Mouse (Mus musculus) hindbrain, postnatal 0 days (tissue): ENCODE measurements around the gene Olfr815. TPM values are rescaled to one million over a fixed set of nuclear protein-coding genes. Genes with fewer than 3 reads are reported as not detected.
"Not testable (repeated sequence)": the region's sequence is repeated elsewhere in the genome, so short reads cannot be mapped to it uniquely, and the experiment has no call there.

Experiments used
- ATAC-seq: fragments of 200-750 bp; cut with Nextera tagmentation; 2 replicates; pipeline ENCODE4 v1.8.0; 2017; ENCODE audit warnings: mild to moderate bottlenecking, moderate TSS enrichment, moderate library complexity
- DNase-seq: peaks from one replicate; pipeline ENCODE4 v3.0.0-alpha.2; 2015; ENCODE audit warnings: low spot score
- H3K27ac ChIP-seq: fragments of 300-500 bp; sonication (generic); 2 replicates; pipeline ENCODE4 v1.5.1; 2014; ENCODE audit warnings: mild to moderate bottlenecking
- H3K27me3 ChIP-seq: fragments of 300-500 bp; sonication (generic); 2 replicates; pipeline ENCODE4 v1.6.1; 2014; ENCODE audit warnings: low read length, mixed read lengths; ENCODE audit not compliant: insufficient read depth
- H3K36me3 ChIP-seq: fragments of 300-500 bp; sonication (generic); 2 replicates; pipeline ENCODE4 v1.6.1; 2014; ENCODE audit warnings: low read length, mixed read lengths; ENCODE audit not compliant: insufficient read depth
- H3K4me1 ChIP-seq: fragments of 300-500 bp; sonication (generic); 2 replicates; pipeline ENCODE4 v1.6.1; 2014; ENCODE audit warnings: antibody characterized with exemption, low read length, mixed read lengths; ENCODE audit not compliant: insufficient read depth
- H3K4me2 ChIP-seq: fragments of 300-500 bp; sonication (generic); 2 replicates; pipeline ENCODE4 v1.6.1; 2014; ENCODE audit warnings: low read depth, mild to moderate bottlenecking, low read length, moderate library complexity, mixed read lengths
- H3K4me3 ChIP-seq: fragments of 300-500 bp; sonication (generic); 2 replicates; pipeline ENCODE4 v1.5.1; 2014; ENCODE audit warnings: low read length
- H3K9ac ChIP-seq: fragments of 300-500 bp; sonication (generic); replicated peaks from 2 replicates; pipeline ENCODE4 v1.6.1; 2014; ENCODE audit warnings: mild to moderate bottlenecking, low read length, moderate library complexity, mixed read lengths
- H3K9me3 ChIP-seq: fragments of 300-500 bp; sonication (generic); 2 replicates; pipeline ENCODE4 v1.6.1; 2016; ENCODE audit warnings: low read length, mixed read lengths
- CTCF ChIP-seq: IDR thresholded peaks from 2 replicates; pipeline ENCODE4 v1.5.1; 2016; ENCODE audit warnings: antibody characterized with exemption, control low read depth, low read depth
- WGBS: fragments of 180-500 bp; shearing (Covaris S2); extraction: QIAGEN DNeasy Blood & Tissue Kit; methylation state at CpG from one replicate; pipeline ENCODE4 v1.1.7; 2014; 5-methylcytosine and 5-hydroxymethylcytosine counted together
- polyA plus RNA-seq: library from polyadenylated mRNA; unstranded; fragments of >200 nt; fragmentation: Nextera tagmentation; extraction: Ambion mirVana; gene quantifications from 2 replicates; pipeline ENCODE4 v1.2.1, GENCODE M21; 2015
- total RNA-seq: library from RNA; depleted of rRNA; stranded (reverse); fragments of >200 nt; gene quantifications from 2 replicates; pipeline ENCODE4 v1.2.3, GENCODE M21; 2014; rRNA removed

Gene Olfr815
- not detected in 2 replicates for total RNA-seq
- polyA plus RNA-seq: not detected in 2 replicates

- H3K9ac ChIP-seq, H3K27me3 ChIP-seq, DNase-seq, ATAC-seq, H3K4me3 ChIP-seq, H3K36me3 ChIP-seq, H3K4me1 ChIP-seq, H3K27ac ChIP-seq, H3K4me2 ChIP-seq, H3K9me3 ChIP-seq: not testable (repeated sequence)
- no CpG with 5 or more reads among the region's 1 CpGs for WGBS
These were observed at the start of gene Olfr815 for GRCm38 (mm10) chr10:129905767-129906166. Gene Olfr815 (minus strand): TSS chr10:129905867.

GRCm38 (mm10) chr10:129949000-129949399 lies 43.3 kb upstream of the Olfr815 start, which contains the start of gene Olfr818:
Gene Olfr818 (minus strand): TSS chr10:129949100.
- no peak for ATAC-seq
- 92% methylated on average over 2 of the region's 2 CpGs for WGBS

GRCm38 (mm10) chr10:129915497-129915896 lies 9.8 kb upstream of the Olfr815 start, which contains the start of gene Olfr816:
Gene Olfr816 (minus strand): TSS chr10:129915597.
- Histone ChIP-seq H3K27ac (no peak within 1 kb of the TSS), H3K27me3 (no peaks in the 10 kb centered on the region), H3K4me2 (no peak within 1 kb of the TSS), H3K9ac (no peak within 1 kb of the TSS), H3K4me1 (no peaks in the 10 kb centered on the region), H3K36me3 (no peaks in the 10 kb centered on the region), H3K9me3 (no peaks in the 10 kb centered on the region), H3K4me3 (no peak within 1 kb of the TSS)
- ATAC-seq (no peak), DNase-seq (no peak)
- no peak for TF ChIP-seq CTCF
- 71% methylated on average over 1 of the region's 1 CpGs for WGBS

More at GRCm38 (mm10) chr10:129949000-129949399, 43.3 kb upstream of the Olfr815 start, which contains the start of gene Olfr818:
- no peak for TF ChIP-seq CTCF
- Histone ChIP-seq H3K9ac (no peak within 1 kb of the TSS), H3K36me3 (no peaks in the 10 kb centered on the region), H3K27ac (no peak within 1 kb of the TSS), H3K27me3 (no peaks in the 10 kb centered on the region), H3K4me2 (no peak within 1 kb of the TSS), H3K4me3 (no peak within 1 kb of the TSS), H3K9me3 (no peaks in the 10 kb centered on the region), H3K4me1 (no peaks in the 10 kb centered on the region)
- DNase-seq: no peak

GRCm38 (mm10) chr10:129885934-129886333 lies 19.7 kb downstream of the Olfr815 start:
- H3K36me3 ChIP-seq: no peaks in the 10 kb centered on the region
- no peaks in the 10 kb centered on the region for H3K4me1 ChIP-seq
- H3K4me3 ChIP-seq: no peak overlapping the region
- no peak overlapping the region for H3K4me2 ChIP-seq
- H3K9ac ChIP-seq: no peak overlapping the region
- TF ChIP-seq CTCF: no peak
- 92% methylated on average over 7 of the region's 7 CpGs for WGBS
- no peak overlapping the region for H3K27ac ChIP-seq
- ATAC-seq (no peak), DNase-seq (no peak)
- no peaks in the 10 kb centered on the region for H3K27me3 ChIP-seq
- no peaks in the 10 kb centered on the region for H3K9me3 ChIP-seq

GRCm38 (mm10) chr10:129885496-129885895 lies 20.2 kb downstream of the Olfr815 start:
- H3K4me1 ChIP-seq, H3K27ac ChIP-seq, H3K4me2 ChIP-seq, ATAC-seq, DNase-seq, H3K4me3 ChIP-seq, H3K36me3 ChIP-seq, H3K9me3 ChIP-seq, H3K27me3 ChIP-seq, H3K9ac ChIP-seq: not testable (repeated sequence)
- 89% methylated on average over 6 of the region's 6 CpGs for WGBS

GRCm38 (mm10) chr10:129879751-129880150 lies 25.9 kb downstream of the Olfr815 start, which contains the start of gene Olfr814:
Gene Olfr814 (minus strand): TSS chr10:129879851.
- no CpG with 5 or more reads among the region's 1 CpGs for WGBS
- not testable (repeated sequence) for H3K27ac ChIP-seq, H3K4me2 ChIP-seq, DNase-seq, H3K36me3 ChIP-seq, H3K4me1 ChIP-seq, H3K9me3 ChIP-seq, H3K27me3 ChIP-seq, ATAC-seq, H3K9ac ChIP-seq, H3K4me3 ChIP-seq

- no peak within 1 kb of the TSS for H3K27ac ChIP-seq
- no peaks in the 10 kb centered on the region for H3K9me3 ChIP-seq
- H3K36me3 ChIP-seq: no peaks in the 10 kb centered on the region
- ATAC-seq (no peak), DNase-seq (no peak)
- H3K27me3 ChIP-seq: no peaks in the 10 kb centered on the region
- no peak within 1 kb of the TSS for H3K4me3 ChIP-seq
- no peak for TF ChIP-seq CTCF
- H3K4me2 ChIP-seq: no peak within 1 kb of the TSS
- H3K4me1 ChIP-seq: no peaks in the 10 kb centered on the region
- H3K9ac ChIP-seq: no peak within 1 kb of the TSS
These were observed 50.6 kb downstream of the Olfr815 start, which contains the start of gene Olfr813 for GRCm38 (mm10) chr10:129855067-129855466. Gene Olfr813 (plus strand): TSS chr10:129855367.

Other genes starting within 250 kb of the Olfr815 start
- gene Olfr800, start 248.2 kb downstream of the Olfr815 start, total RNA-seq: not detected in 2 replicates
- not detected in 2 replicates for gene Olfr800, start 248.2 kb downstream of the Olfr815 start, polyA plus RNA-seq
- gene Olfr801, start 232.0 kb downstream of the Olfr815 start, total RNA-seq: not detected in 2 replicates
- gene Olfr801, start 232.0 kb downstream of the Olfr815 start, polyA plus RNA-seq: not detected in 2 replicates
- gene Olfr802, start 217.7 kb downstream of the Olfr815 start, total RNA-seq: not detected in 2 replicates
- 0.06 and 0.10 TPM in 2 replicates for gene Olfr802, start 217.7 kb downstream of the Olfr815 start, polyA plus RNA-seq
- not detected in 2 replicates for gene Olfr803, start 211.6 kb downstream of the Olfr815 start, total RNA-seq
- gene Olfr803, start 211.6 kb downstream of the Olfr815 start, polyA plus RNA-seq: not detected in 2 replicates
- 0.26 TPM in 1 of 2 replicates, not detected in the other for gene Olfr804, start 202.7 kb downstream of the Olfr815 start, total RNA-seq
- gene Olfr804, start 202.7 kb downstream of the Olfr815 start, polyA plus RNA-seq: not detected in 2 replicates
- gene Olfr805, start 176.5 kb downstream of the Olfr815 start, total RNA-seq: not detected in 2 replicates
- gene Olfr805, start 176.5 kb downstream of the Olfr815 start, polyA plus RNA-seq: not detected in 2 replicates
- not detected in 2 replicates for gene Olfr806, start 163.9 kb downstream of the Olfr815 start, total RNA-seq
- not detected in 2 replicates for gene Olfr806, start 163.9 kb downstream of the Olfr815 start, polyA plus RNA-seq
- gene Olfr807, start 148.1 kb downstream of the Olfr815 start, total RNA-seq: not detected in 2 replicates
- gene Olfr807, start 148.1 kb downstream of the Olfr815 start, polyA plus RNA-seq: not detected in 2 replicates
- gene Olfr808, start 140.4 kb downstream of the Olfr815 start, total RNA-seq: not detected in 2 replicates
- not detected in 2 replicates for gene Olfr808, start 140.4 kb downstream of the Olfr815 start, polyA plus RNA-seq
- not detected in 2 replicates for gene Olfr809, start 131.2 kb downstream of the Olfr815 start, total RNA-seq
- gene Olfr809, start 131.2 kb downstream of the Olfr815 start, polyA plus RNA-seq: not detected in 2 replicates
- gene Olfr810, start 111.0 kb downstream of the Olfr815 start, total RNA-seq: not detected in 2 replicates
- gene Olfr810, start 111.0 kb downstream of the Olfr815 start, polyA plus RNA-seq: not detected in 2 replicates
- not detected in 2 replicates for gene Olfr811, start 101.5 kb downstream of the Olfr815 start, total RNA-seq
- gene Olfr811, start 101.5 kb downstream of the Olfr815 start, polyA plus RNA-seq: not detected in 2 replicates
- not detected in 2 replicates for gene Olfr812, start 59.8 kb downstream of the Olfr815 start, total RNA-seq
- gene Olfr812, start 59.8 kb downstream of the Olfr815 start, polyA plus RNA-seq: not detected in 2 replicates
- not detected in 2 replicates for gene Olfr813, start 50.5 kb downstream of the Olfr815 start, total RNA-seq
- gene Olfr813, start 50.5 kb downstream of the Olfr815 start, polyA plus RNA-seq: not detected in 2 replicates
- gene Olfr814, start 26.0 kb downstream of the Olfr815 start, total RNA-seq: not detected in 2 replicates
- gene Olfr814, start 26.0 kb downstream of the Olfr815 start, polyA plus RNA-seq: not detected in 2 replicates
- gene Olfr816, start 9.7 kb upstream of the Olfr815 start, total RNA-seq: not detected in 2 replicates
- gene Olfr816, start 9.7 kb upstream of the Olfr815 start, polyA plus RNA-seq: not detected in 2 replicates
- not detected in 2 replicates for gene Olfr818, start 43.2 kb upstream of the Olfr815 start, total RNA-seq
- gene Olfr818, start 43.2 kb upstream of the Olfr815 start, polyA plus RNA-seq: not detected in 2 replicates
- gene Olfr819, start 61.4 kb upstream of the Olfr815 start, total RNA-seq: not detected in 2 replicates
- not detected in 2 replicates for gene Olfr819, start 61.4 kb upstream of the Olfr815 start, polyA plus RNA-seq
- gene Olfr247, start 70.3 kb upstream of the Olfr815 start, total RNA-seq: not detected in 2 replicates
- gene Olfr247, start 70.3 kb upstream of the Olfr815 start, polyA plus RNA-seq: not detected in 2 replicates
- gene Gm10310, start 79.2 kb upstream of the Olfr815 start, total RNA-seq: not detected in 2 replicates
- gene Gm10310, start 79.2 kb upstream of the Olfr815 start, polyA plus RNA-seq: not detected in 2 replicates
- gene Olfr820, start 106.8 kb upstream of the Olfr815 start, total RNA-seq: not detected in 2 replicates
- gene Olfr820, start 106.8 kb upstream of the Olfr815 start, polyA plus RNA-seq: not detected in 2 replicates
- gene Olfr821, start 124.5 kb upstream of the Olfr815 start, total RNA-seq: not detected in 2 replicates
- gene Olfr821, start 124.5 kb upstream of the Olfr815 start, polyA plus RNA-seq: not detected in 2 replicates
- not detected in 2 replicates for gene Olfr822, start 165.3 kb upstream of the Olfr815 start, total RNA-seq
- not detected in 2 replicates for gene Olfr822, start 165.3 kb upstream of the Olfr815 start, polyA plus RNA-seq
- not detected in 2 replicates for gene Olfr823, start 209.5 kb upstream of the Olfr815 start, total RNA-seq
- not detected in 2 replicates for gene Olfr823, start 209.5 kb upstream of the Olfr815 start, polyA plus RNA-seq
- gene Olfr824, start 224.1 kb upstream of the Olfr815 start, total RNA-seq: not detected in 2 replicates
- not detected in 2 replicates for gene Olfr824, start 224.1 kb upstream of the Olfr815 start, polyA plus RNA-seq